Mouse (Mus musculus) lung, postnatal 4 days (tissue): ENCODE results near the gene Gm21312.
A peak's percentile ranks its signal among the peaks of the same experiment; 100 is the strongest.
"Not testable (repeated sequence)": the region's sequence is repeated elsewhere in the genome, so short reads cannot be mapped to it uniquely, and the experiment has no call there.

Experiments
- DNase-seq, 2 experiments: peaks; one replicate each; pipeline ENCODE4 v3.0.0; 2021

The Gm21312 gene

GRCm38 (mm10) chr10:104176724-104177123, at the start of gene Gm21312:
Gene Gm21312 (plus strand): TSS chr10:104177024.
- not testable (repeated sequence) for DNase-seq

- DNase-seq, result not testable (repeated sequence)
Observed at GRCm38 (mm10) chr10:104142687-104143086, 34.1 kb upstream of the Gm21312 start, which contains the start of gene Gm21293. Gene Gm21293 (plus strand): TSS chr10:104142987.

DNA sequence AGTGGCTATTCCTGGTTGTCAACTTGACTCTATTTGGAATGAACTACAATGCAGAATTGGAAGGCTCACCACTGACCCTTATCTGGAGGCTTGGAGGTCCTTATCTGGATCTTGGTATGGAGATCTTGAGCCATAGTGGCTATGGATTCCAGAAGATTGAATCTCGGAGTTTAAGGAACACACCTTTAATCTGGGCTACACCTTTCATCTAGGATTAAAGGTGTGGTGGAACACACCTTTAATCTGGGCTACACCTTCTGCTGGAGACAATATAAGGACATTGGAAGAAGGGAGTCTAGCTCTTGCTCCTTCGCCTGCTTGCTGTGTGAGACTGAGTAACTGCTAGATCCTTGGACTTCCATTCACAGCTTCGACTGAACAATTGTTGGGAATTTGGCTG, 25.6 kb upstream of the Gm21312 start, which contains the start of gene Gm6763:
TSS of gene Gm6763 (plus strand) at position 301 of the 400 bp plus-strand sequence.
- DNase-seq, result not testable (repeated sequence)

GRCm38 (mm10) chr10:104159706-104160105, 17.1 kb upstream of the Gm21312 start, which contains the start of gene Gm8764:
Gene Gm8764 (plus strand): TSS chr10:104160006.
- not testable (repeated sequence) for DNase-seq

GRCm38 (mm10) chr10:104168215-104168614, 8.6 kb upstream of the Gm21312 start, which contains the start of gene Gm21304:
Gene Gm21304 (plus strand): TSS chr10:104168515.
- DNase-seq, result not testable (repeated sequence)

DNA sequence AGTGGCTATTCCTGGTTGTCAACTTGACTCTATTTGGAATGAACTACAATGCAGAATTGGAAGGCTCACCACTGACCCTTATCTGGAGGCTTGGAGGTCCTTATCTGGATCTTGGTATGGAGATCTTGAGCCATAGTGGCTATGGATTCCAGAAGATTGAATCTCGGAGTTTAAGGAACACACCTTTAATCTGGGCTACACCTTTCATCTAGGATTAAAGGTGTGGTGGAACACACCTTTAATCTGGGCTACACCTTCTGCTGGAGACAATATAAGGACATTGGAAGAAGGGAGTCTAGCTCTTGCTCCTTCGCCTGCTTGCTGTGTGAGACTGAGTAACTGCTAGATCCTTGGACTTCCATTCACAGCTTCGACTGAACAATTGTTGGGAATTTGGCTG, 8.4 kb downstream of the Gm21312 start, which contains the start of gene Gm20765:
TSS of gene Gm20765 (plus strand) at position 301 of the 400 bp plus-strand sequence.
- not testable (repeated sequence) for DNase-seq

DNA sequence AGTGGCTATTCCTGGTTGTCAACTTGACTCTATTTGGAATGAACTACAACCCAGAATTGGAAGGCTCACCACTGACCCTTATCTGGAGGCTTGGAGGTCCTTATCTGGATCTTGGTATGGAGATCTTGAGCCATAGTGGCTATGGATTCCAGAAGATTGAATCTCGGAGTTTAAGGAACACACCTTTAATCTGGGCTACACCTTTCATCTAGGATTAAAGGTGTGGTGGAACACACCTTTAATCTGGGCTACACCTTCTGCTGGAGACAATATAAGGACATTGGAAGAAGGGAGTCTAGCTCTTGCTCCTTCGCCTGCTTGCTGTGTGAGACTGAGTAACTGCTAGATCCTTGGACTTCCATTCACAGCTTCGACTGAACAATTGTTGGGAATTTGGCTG, 16.9 kb downstream of the Gm21312 start, which contains the start of gene Gm4340:
TSS of gene Gm4340 (plus strand) at position 301 of the 400 bp plus-strand sequence.
- DNase-seq, result not testable (repeated sequence)

GRCm38 (mm10) chr10:104209655-104210054, 32.8 kb downstream of the Gm21312 start:
- no peak for DNase-seq

GRCm38 (mm10) chr10:104210268-104210990, 33.6 kb downstream of the Gm21312 start:
- no peak for DNase-seq

- DNase-seq, result peak in 1 of 2 experiments; percentile 11
Observed at GRCm38 (mm10) chr10:104214527-104214926, 37.7 kb downstream of the Gm21312 start.

DNA sequence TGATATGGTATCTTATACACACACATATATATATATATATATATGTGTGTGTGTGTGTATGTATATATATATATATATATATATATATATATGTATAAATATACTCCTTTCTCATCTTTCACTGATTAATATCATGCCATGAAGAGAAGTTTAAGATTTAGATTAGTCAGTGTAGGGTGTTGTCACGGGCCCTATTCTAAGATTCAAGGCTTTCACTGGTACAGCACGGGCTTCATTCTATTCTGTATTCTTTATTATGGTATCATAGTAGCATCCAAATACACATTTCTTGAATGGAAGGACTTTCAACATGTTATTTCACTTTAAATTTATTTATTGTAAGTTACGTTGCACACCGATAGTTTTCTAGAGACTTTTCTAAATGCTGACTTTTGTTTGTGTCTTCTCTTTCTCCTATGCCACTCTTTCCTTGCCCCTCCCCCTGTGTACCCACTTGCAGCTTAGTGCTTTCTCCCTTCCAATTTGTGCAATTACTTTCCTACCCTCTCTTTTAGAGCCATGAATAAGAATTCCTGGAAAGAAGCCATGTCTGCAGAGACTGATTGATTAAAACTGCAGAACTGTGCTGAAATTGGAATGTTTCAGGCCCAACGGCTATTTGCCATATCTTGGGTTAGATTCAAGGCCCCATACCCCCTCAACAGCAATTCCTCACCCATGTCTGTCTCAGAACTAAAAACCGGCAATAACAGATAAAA, 43.6 kb downstream of the Gm21312 start:
- no peak for DNase-seq
